Mouse (Mus musculus): Measurements from ENCODE around the gene Cd300lg. TPM values are rescaled to one million over a fixed set of nuclear protein-coding genes. Genes with fewer than 3 reads are reported as not detected.

Gene Cd300lg
- polyA plus RNA-seq, 1 experiment, result not detected

DNA sequence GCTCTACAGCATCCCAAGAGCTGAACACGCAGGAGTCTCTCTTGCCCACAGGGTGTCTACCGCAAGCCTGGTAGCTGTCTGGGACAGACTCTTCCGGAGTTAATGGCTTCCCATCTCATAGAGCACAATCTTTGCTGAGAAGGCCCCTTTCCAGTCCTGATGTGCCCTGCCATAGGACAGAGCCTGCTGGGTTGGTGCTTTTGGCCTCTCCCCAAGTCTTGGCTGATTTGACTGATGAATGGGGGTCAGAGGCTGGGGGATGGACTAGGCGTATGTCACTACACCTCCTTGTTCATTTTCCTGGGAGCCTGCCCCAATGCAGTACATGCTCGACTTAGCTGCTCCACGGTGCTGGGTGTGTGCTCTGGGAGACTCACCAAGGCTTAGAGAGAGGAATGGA is 3.5 kb upstream of the Cd300lg start:
- Histone ChIP-seq H3ac (ENCODE audit: control insufficient read depth, insufficient read length, low read depth) (no peak overlapping the region), H3K27me3 (ENCODE audit: control insufficient read depth, insufficient read depth, insufficient read length) (peaks cover 39% of the 10 kb centered on the region), H3K36me3 (ENCODE audit: control insufficient read depth, insufficient read depth) (no peaks in the 10 kb centered on the region), H3K79me3 (ENCODE audit: low read depth) (no peaks in the 10 kb centered on the region), H3K4me3 (ENCODE audit: insufficient read depth, poor library complexity, severe bottlenecking) (no peak overlapping the region), H3K79me2 (ENCODE audit: control insufficient read depth, insufficient read depth) (no peaks in the 10 kb centered on the region)
- TF ChIP-seq MYOD1 (IDR thresholded peaks at IDR 0.05; ENCODE audit: control insufficient read depth, insufficient read length, low read depth), result no peak

- H3ac ChIP-seq (ENCODE audit: control insufficient read depth, insufficient read length, low read depth), result no peak overlapping the region
- H3K79me3 ChIP-seq (ENCODE audit: low read depth), result no peaks in the 10 kb centered on the region
- no peak overlapping the region for H3K4me3 ChIP-seq (ENCODE audit: insufficient read depth, poor library complexity, severe bottlenecking)
- H3K27me3 ChIP-seq (ENCODE audit: control insufficient read depth, insufficient read depth, insufficient read length), result peaks cover 30% of the 10 kb centered on the region
- TF ChIP-seq MAX (IDR thresholded peaks at IDR 0.05), result no peak
- TF ChIP-seq MYOD1 (IDR thresholded peaks at IDR 0.05; ENCODE audit: control insufficient read depth, insufficient read length, low read depth), result no peak
- TF ChIP-seq MYOG (IDR thresholded peaks at IDR 0.05; ENCODE audit: control insufficient read depth, extremely low read depth, insufficient read length), result no peak
- no peak for TF ChIP-seq CTCF (IDR thresholded peaks at IDR 0.05; ENCODE audit: control insufficient read depth, insufficient read depth, insufficient read length)
- no peak for TF ChIP-seq CEBPB (IDR thresholded peaks at IDR 0.05; ENCODE audit: low read depth)
- TF ChIP-seq FOSL1 (IDR thresholded peaks at IDR 0.05; ENCODE audit: insufficient read depth, low read length, poor library complexity, severe bottlenecking), result no peak
- TF ChIP-seq USF1 (IDR thresholded peaks at IDR 0.05; ENCODE audit: low read depth), result no peak
- no peaks in the 10 kb centered on the region for H3K79me2 ChIP-seq (ENCODE audit: control insufficient read depth, insufficient read depth)
- H3K36me3 ChIP-seq (ENCODE audit: control insufficient read depth, insufficient read depth), result no peaks in the 10 kb centered on the region
Observed at GRCm38 (mm10) chr11:102039487-102040137, 1.7 kb upstream of the Cd300lg start.

DNA sequence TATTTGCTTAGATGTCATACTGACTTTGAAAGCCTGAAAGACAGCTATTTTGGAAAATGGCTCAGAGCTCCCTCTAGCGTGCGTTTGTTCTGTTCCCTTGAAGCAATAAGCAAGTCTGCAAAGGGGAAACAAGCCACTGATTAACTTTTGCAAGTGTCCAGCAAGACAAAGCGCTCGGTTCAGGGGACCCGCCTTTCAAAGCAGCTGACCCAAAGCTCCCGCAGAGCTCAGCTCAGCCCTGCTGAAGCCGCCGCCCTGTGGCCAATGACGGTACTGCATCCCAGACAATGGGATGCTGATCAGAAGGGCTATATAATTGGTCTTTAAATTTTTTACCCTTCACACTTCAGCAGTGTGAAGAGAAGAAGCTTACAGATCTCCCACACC is 1.2 kb upstream of the Cd300lg start:
- no peaks in the 10 kb centered on the region for H3K79me2 ChIP-seq (ENCODE audit: control insufficient read depth, insufficient read depth)
- H3K27me3 ChIP-seq (ENCODE audit: control insufficient read depth, insufficient read depth, insufficient read length), result peaks cover 26% of the 10 kb centered on the region
- H3ac ChIP-seq (ENCODE audit: control insufficient read depth, insufficient read length, low read depth), result no peak overlapping the region
- no peaks in the 10 kb centered on the region for H3K36me3 ChIP-seq (ENCODE audit: control insufficient read depth, insufficient read depth)
- TF ChIP-seq MYOG (IDR thresholded peaks at IDR 0.05; ENCODE audit: control insufficient read depth, extremely low read depth, insufficient read length) (no peak), CTCF (IDR thresholded peaks at IDR 0.05; ENCODE audit: control insufficient read depth, insufficient read depth, insufficient read length) (peak; percentile 73), USF1 (IDR thresholded peaks at IDR 0.05; ENCODE audit: low read depth) (no peak), FOSL1 (IDR thresholded peaks at IDR 0.05; ENCODE audit: insufficient read depth, low read length, poor library complexity, severe bottlenecking) (no peak), CEBPB (IDR thresholded peaks at IDR 0.05; ENCODE audit: low read depth) (no peak), MYOD1 (IDR thresholded peaks at IDR 0.05; ENCODE audit: control insufficient read depth, insufficient read length, low read depth) (no peak), MAX (IDR thresholded peaks at IDR 0.05) (no peak)
- no peaks in the 10 kb centered on the region for H3K79me3 ChIP-seq (ENCODE audit: low read depth)
- H3K4me3 ChIP-seq (ENCODE audit: insufficient read depth, poor library complexity, severe bottlenecking), result no peak overlapping the region

- H3K79me2 ChIP-seq (ENCODE audit: control insufficient read depth, insufficient read depth), result no peaks in the 10 kb centered on the region
- no peak overlapping the region for H3ac ChIP-seq (ENCODE audit: control insufficient read depth, insufficient read length, low read depth)
- no peak for TF ChIP-seq FOSL1 (IDR thresholded peaks at IDR 0.05; ENCODE audit: insufficient read depth, low read length, poor library complexity, severe bottlenecking)
- no peak for TF ChIP-seq MYOD1 (IDR thresholded peaks at IDR 0.05; ENCODE audit: control insufficient read depth, insufficient read length, low read depth)
- no peak for TF ChIP-seq MAX (IDR thresholded peaks at IDR 0.05)
- no peak for TF ChIP-seq CTCF (IDR thresholded peaks at IDR 0.05; ENCODE audit: control insufficient read depth, insufficient read depth, insufficient read length)
- TF ChIP-seq CEBPB (IDR thresholded peaks at IDR 0.05; ENCODE audit: low read depth), result no peak
- TF ChIP-seq MYOG (IDR thresholded peaks at IDR 0.05; ENCODE audit: control insufficient read depth, extremely low read depth, insufficient read length), result no peak
- TF ChIP-seq USF1 (IDR thresholded peaks at IDR 0.05; ENCODE audit: low read depth), result no peak
- H3K27me3 ChIP-seq (ENCODE audit: control insufficient read depth, insufficient read depth, insufficient read length), result peaks cover 26% of the 10 kb centered on the region
- H3K79me3 ChIP-seq (ENCODE audit: low read depth), result no peaks in the 10 kb centered on the region
- no peak overlapping the region for H3K4me3 ChIP-seq (ENCODE audit: insufficient read depth, poor library complexity, severe bottlenecking)
- no peaks in the 10 kb centered on the region for H3K36me3 ChIP-seq (ENCODE audit: control insufficient read depth, insufficient read depth)
Observed at GRCm38 (mm10) chr11:102040646-102041045, 663 bp upstream of the Cd300lg start.

GRCm38 (mm10) chr11:102042971-102043370 is 1.7 kb downstream of the Cd300lg start:
- Histone ChIP-seq H3K27me3 (ENCODE audit: control insufficient read depth, insufficient read depth, insufficient read length) (peaks cover 18% of the 10 kb centered on the region), H3K4me3 (ENCODE audit: insufficient read depth, poor library complexity, severe bottlenecking) (no peak overlapping the region), H3K79me2 (ENCODE audit: control insufficient read depth, insufficient read depth) (no peaks in the 10 kb centered on the region), H3ac (ENCODE audit: control insufficient read depth, insufficient read length, low read depth) (no peak overlapping the region), H3K79me3 (ENCODE audit: low read depth) (no peaks in the 10 kb centered on the region), H3K36me3 (ENCODE audit: control insufficient read depth, insufficient read depth) (no peaks in the 10 kb centered on the region)
- TF ChIP-seq CTCF (IDR thresholded peaks at IDR 0.05; ENCODE audit: control insufficient read depth, insufficient read depth, insufficient read length) (no peak), CEBPB (IDR thresholded peaks at IDR 0.05; ENCODE audit: low read depth) (no peak), FOSL1 (IDR thresholded peaks at IDR 0.05; ENCODE audit: insufficient read depth, low read length, poor library complexity, severe bottlenecking) (no peak), MYOD1 (IDR thresholded peaks at IDR 0.05; ENCODE audit: control insufficient read depth, insufficient read length, low read depth) (no peak), MYOG (IDR thresholded peaks at IDR 0.05; ENCODE audit: control insufficient read depth, extremely low read depth, insufficient read length) (no peak)

- Histone ChIP-seq H3K36me3 (ENCODE audit: control insufficient read depth, insufficient read depth) (no peaks in the 10 kb centered on the region), H3K79me3 (ENCODE audit: low read depth) (no peaks in the 10 kb centered on the region), H3K4me3 (ENCODE audit: insufficient read depth, poor library complexity, severe bottlenecking) (no peak overlapping the region), H3K79me2 (ENCODE audit: control insufficient read depth, insufficient read depth) (no peaks in the 10 kb centered on the region), H3ac (ENCODE audit: control insufficient read depth, insufficient read length, low read depth) (no peak overlapping the region), H3K27me3 (ENCODE audit: control insufficient read depth, insufficient read depth, insufficient read length) (peaks cover 15% of the 10 kb centered on the region)
- TF ChIP-seq MAX (IDR thresholded peaks at IDR 0.05) (no peak), MYOD1 (IDR thresholded peaks at IDR 0.05; ENCODE audit: control insufficient read depth, insufficient read length, low read depth) (no peak), CTCF (IDR thresholded peaks at IDR 0.05; ENCODE audit: control insufficient read depth, insufficient read depth, insufficient read length) (no peak), FOSL1 (IDR thresholded peaks at IDR 0.05; ENCODE audit: insufficient read depth, low read length, poor library complexity, severe bottlenecking) (no peak), USF1 (IDR thresholded peaks at IDR 0.05; ENCODE audit: low read depth) (no peak), MYOG (IDR thresholded peaks at IDR 0.05; ENCODE audit: control insufficient read depth, extremely low read depth, insufficient read length) (no peak), CEBPB (IDR thresholded peaks at IDR 0.05; ENCODE audit: low read depth) (no peak)
Observed at GRCm38 (mm10) chr11:102043381-102043780, 2.1 kb downstream of the Cd300lg start.

Measured in C2C12 (cell line).